Mouse (Mus musculus) limb, embryonic 13.5 days (tissue): ENCODE results near the gene Pdgfa. TPM values are rescaled to one million over a fixed set of nuclear protein-coding genes. Genes with fewer than 3 reads are reported as not detected.

ENCODE experiments used
- ATAC-seq: fragments of 200-750 bp; cut with Nextera tagmentation; 2 replicates; pipeline ENCODE4 v1.8.0; 2017; ENCODE audit warnings: low read depth, moderate number of reproducible peaks, moderate TSS enrichment; ENCODE audit not compliant: low FRiP score
- H3K27ac ChIP-seq: fragments of 300-500 bp; sonication (generic); 2 replicates; pipeline ENCODE4 v1.5.1; 2015; ENCODE audit warnings: inconsistent platforms, mild to moderate bottlenecking, moderate library complexity
- H3K27me3 ChIP-seq: fragments of 300-500 bp; sonication (generic); 2 replicates; pipeline ENCODE4 v1.6.1; 2015; ENCODE audit warnings: mild to moderate bottlenecking, inconsistent platforms
- H3K36me3 ChIP-seq: fragments of 300-500 bp; sonication (generic); 2 replicates; pipeline ENCODE4 v1.6.1; 2015; ENCODE audit warnings: inconsistent platforms, mild to moderate bottlenecking, moderate library complexity
- H3K4me1 ChIP-seq: fragments of 300-500 bp; sonication (generic); 2 replicates; pipeline ENCODE4 v1.6.1; 2015; ENCODE audit warnings: inconsistent platforms
- H3K4me2 ChIP-seq: fragments of 300-500 bp; sonication (generic); replicated peaks from 2 replicates; pipeline ENCODE4 v1.6.1; 2015; ENCODE audit warnings: inconsistent platforms, mild to moderate bottlenecking, moderate library complexity
- H3K4me3 ChIP-seq: fragments of 300-500 bp; sonication (generic); 2 replicates; pipeline ENCODE4 v1.5.1; 2015; ENCODE audit warnings: moderate library complexity, mild to moderate bottlenecking, inconsistent platforms
- H3K9ac ChIP-seq: fragments of 300-500 bp; sonication (generic); 2 replicates; pipeline ENCODE4 v1.6.1; 2015; ENCODE audit warnings: mild to moderate bottlenecking, inconsistent platforms
- H3K9me3 ChIP-seq: fragments of 300-500 bp; sonication (generic); 2 replicates; pipeline ENCODE4 v1.6.1; 2016; ENCODE audit warnings: inconsistent platforms
- WGBS: fragments of 180-500 bp; shearing (Covaris S2); methylation state at CpG from one replicate; pipeline ENCODE4 v1.1.7; 2015; 5-methylcytosine and 5-hydroxymethylcytosine counted together
- polyA plus RNA-seq: library from polyadenylated mRNA; unstranded; fragments of >200 nt; fragmentation: Nextera tagmentation; extraction: Ambion mirVana; gene quantifications from 2 replicates; pipeline ENCODE4 v1.2.1, GENCODE M21; 2015

The Pdgfa gene
- 47.4 and 52.1 TPM in 2 replicates for polyA plus RNA-seq

GRCm38 (mm10) chr5:138997171-138997788, at the start of gene Pdgfa:
Gene Pdgfa, minus strand, starts transcription at chr5:138997370.
- H3K9ac ChIP-seq: peak within 1 kb of the TSS; percentile 81; the same call in 1 of the 2 replicates
- H3K4me1 ChIP-seq: peaks cover 60% of the 10 kb centered on the region
- no peak within 1 kb of the TSS for H3K27ac ChIP-seq
- H3K36me3 ChIP-seq: no peaks in the 10 kb centered on the region
- peak; percentile 16; the same call in 1 of the 2 replicates for ATAC-seq
- peaks cover 79% of the 10 kb centered on the region for H3K27me3 ChIP-seq
- peaks cover 9% of the 10 kb centered on the region; the same call in 1 of the 2 replicates for H3K9me3 ChIP-seq
- peak within 1 kb of the TSS; percentile 72 for H3K4me3 ChIP-seq
- H3K4me2 ChIP-seq: peak within 1 kb of the TSS; percentile 96
- WGBS: 2% methylated on average over 48 of the region's 48 CpGs

GRCm38 (mm10) chr5:139046636-139047035, 49.5 kb upstream of the Pdgfa start:
- 61% methylated on average over 5 of the region's 5 CpGs for WGBS

GRCm38 (mm10) chr5:139043546-139043945, 46.4 kb upstream of the Pdgfa start:
- 58% methylated on average over 4 of the region's 4 CpGs for WGBS
- H3K4me3 ChIP-seq: no peak overlapping the region

More at GRCm38 (mm10) chr5:139046636-139047035, 49.5 kb upstream of the Pdgfa start:
- Histone ChIP-seq H3K27ac (no peak overlapping the region), H3K27me3 (no peaks in the 10 kb centered on the region), H3K9me3 (no peaks in the 10 kb centered on the region), H3K9ac (no peak overlapping the region), H3K4me1 (peaks cover 6% of the 10 kb centered on the region; the same call in 1 of the 2 replicates), H3K4me3 (no peak overlapping the region), H3K4me2 (no peak overlapping the region), H3K36me3 (no peaks in the 10 kb centered on the region)
- no peak for ATAC-seq

GRCm38 (mm10) chr5:139042299-139042698, 45.1 kb upstream of the Pdgfa start:
- Histone ChIP-seq H3K27me3 (no peaks in the 10 kb centered on the region), H3K9ac (no peak overlapping the region), H3K9me3 (no peaks in the 10 kb centered on the region; the same call in 1 of the 2 replicates), H3K36me3 (no peaks in the 10 kb centered on the region), H3K27ac (no peak overlapping the region), H3K4me2 (no peak overlapping the region), H3K4me1 (peaks cover 21% of the 10 kb centered on the region; the same call in 1 of the 2 replicates), H3K4me3 (no peak overlapping the region)
- WGBS: 79% methylated on average over 12 of the region's 12 CpGs
- no peak for ATAC-seq

More at GRCm38 (mm10) chr5:139043546-139043945, 46.4 kb upstream of the Pdgfa start:
- no peaks in the 10 kb centered on the region; the same call in 1 of the 2 replicates for H3K9me3 ChIP-seq
- no peak overlapping the region for H3K4me2 ChIP-seq
- peaks cover 16% of the 10 kb centered on the region; the same call in 1 of the 2 replicates for H3K4me1 ChIP-seq
- H3K36me3 ChIP-seq: no peaks in the 10 kb centered on the region
- no peak for ATAC-seq
- H3K9ac ChIP-seq: no peak overlapping the region
- no peaks in the 10 kb centered on the region for H3K27me3 ChIP-seq
- no peak overlapping the region for H3K27ac ChIP-seq

- H3K4me3 ChIP-seq: no peak overlapping the region
- peaks cover 51% of the 10 kb centered on the region for H3K4me1 ChIP-seq
- no peaks in the 10 kb centered on the region for H3K27me3 ChIP-seq
- no peak overlapping the region for H3K9ac ChIP-seq
- no peak for ATAC-seq
- H3K9me3 ChIP-seq: no peaks in the 10 kb centered on the region; the same call in 1 of the 2 replicates
- 0 out of 2 replicates have a peak, but pooled peaks cover 4% of the 10 kb centered on the region for H3K36me3 ChIP-seq
- H3K4me2 ChIP-seq: no peak overlapping the region
- WGBS: 52% methylated on average over 2 of the region's 2 CpGs
- H3K27ac ChIP-seq: peak overlapping the region; percentile 48; the same call in 1 of the 2 replicates
These were observed 38.0 kb upstream of the Pdgfa start for GRCm38 (mm10) chr5:139035171-139035570.

- Histone ChIP-seq H3K9me3 (no peaks in the 10 kb centered on the region; the same call in 1 of the 2 replicates), H3K27me3 (no peaks in the 10 kb centered on the region), H3K36me3 (0 out of 2 replicates have a peak, but pooled peaks cover 4% of the 10 kb centered on the region), H3K4me1 (peaks cover 49% of the 10 kb centered on the region), H3K4me2 (no peak overlapping the region; the same call in 1 of the 2 replicates), H3K4me3 (no peak overlapping the region), H3K9ac (no peak overlapping the region), H3K27ac (peak overlapping the region; percentile 61; the same call in 1 of the 2 replicates)
- peak; percentile 18; the same call in 1 of the 2 replicates for ATAC-seq
- 19% methylated on average over 6 of the region's 6 CpGs for WGBS
These were observed 37.6 kb upstream of the Pdgfa start for GRCm38 (mm10) chr5:139034746-139035145.

- no peak overlapping the region for H3K9ac ChIP-seq
- H3K27me3 ChIP-seq: no peaks in the 10 kb centered on the region
- 24% methylated on average over 14 of the region's 14 CpGs for WGBS
- H3K27ac ChIP-seq: peak overlapping the region; percentile 61; the same call in 1 of the 2 replicates
- 0 out of 2 replicates have a peak, but pooled peaks cover 4% of the 10 kb centered on the region for H3K36me3 ChIP-seq
- 0 out of 2 replicates have a peak overlapping the region, but pooled peaks have one; percentile 1 for H3K4me2 ChIP-seq
- peak; percentile 62 for ATAC-seq
- H3K4me3 ChIP-seq: no peak overlapping the region
- peaks cover 42% of the 10 kb centered on the region for H3K4me1 ChIP-seq
- H3K9me3 ChIP-seq: no peaks in the 10 kb centered on the region
These were observed 36.5 kb upstream of the Pdgfa start for GRCm38 (mm10) chr5:139033406-139034317.

- H3K27ac ChIP-seq: no peak overlapping the region
- peaks cover 17% of the 10 kb centered on the region; the same call in 1 of the 2 replicates for H3K4me1 ChIP-seq
- no peak overlapping the region for H3K9ac ChIP-seq
- no peak overlapping the region for H3K4me2 ChIP-seq
- 45% methylated on average over 15 of the region's 15 CpGs for WGBS
- no peaks in the 10 kb centered on the region for H3K36me3 ChIP-seq
- H3K27me3 ChIP-seq: no peaks in the 10 kb centered on the region
- no peak for ATAC-seq
- H3K9me3 ChIP-seq: no peaks in the 10 kb centered on the region
- H3K4me3 ChIP-seq: no peak overlapping the region
These were observed 30.4 kb upstream of the Pdgfa start for GRCm38 (mm10) chr5:139027603-139028002.

- H3K9ac ChIP-seq: no peak overlapping the region
- WGBS: 51% methylated on average over 12 of the region's 12 CpGs
- H3K27me3 ChIP-seq: no peaks in the 10 kb centered on the region
These were observed 27.4 kb upstream of the Pdgfa start for GRCm38 (mm10) chr5:139024351-139025105.

GRCm38 (mm10) chr5:139020595-139020994, 23.4 kb upstream of the Pdgfa start:
- 70% methylated on average over 6 of the region's 6 CpGs for WGBS
- no peaks in the 10 kb centered on the region; the same call in 1 of the 2 replicates for H3K4me1 ChIP-seq
- no peaks in the 10 kb centered on the region for H3K27me3 ChIP-seq
- no peak overlapping the region for H3K27ac ChIP-seq
- no peaks in the 10 kb centered on the region for H3K9me3 ChIP-seq
- H3K9ac ChIP-seq: no peak overlapping the region
- no peak overlapping the region for H3K4me2 ChIP-seq
- ATAC-seq: no peak
- H3K36me3 ChIP-seq: no peaks in the 10 kb centered on the region
- no peak overlapping the region for H3K4me3 ChIP-seq

More at GRCm38 (mm10) chr5:139024351-139025105, 27.4 kb upstream of the Pdgfa start:
- Histone ChIP-seq H3K9me3 (no peaks in the 10 kb centered on the region), H3K36me3 (no peaks in the 10 kb centered on the region), H3K4me2 (no peak overlapping the region), H3K4me1 (peaks cover 8% of the 10 kb centered on the region; the same call in 1 of the 2 replicates), H3K27ac (no peak overlapping the region), H3K4me3 (no peak overlapping the region)
- ATAC-seq: no peak
